Mouse (Mus musculus): ENCODE results near the gene Daam1. TPM values are rescaled to one million over a fixed set of nuclear protein-coding genes. Genes with fewer than 3 reads are reported as not detected.

Gene Daam1
- polyA plus RNA-seq, 1 experiment = 26.2 TPM

DNA sequence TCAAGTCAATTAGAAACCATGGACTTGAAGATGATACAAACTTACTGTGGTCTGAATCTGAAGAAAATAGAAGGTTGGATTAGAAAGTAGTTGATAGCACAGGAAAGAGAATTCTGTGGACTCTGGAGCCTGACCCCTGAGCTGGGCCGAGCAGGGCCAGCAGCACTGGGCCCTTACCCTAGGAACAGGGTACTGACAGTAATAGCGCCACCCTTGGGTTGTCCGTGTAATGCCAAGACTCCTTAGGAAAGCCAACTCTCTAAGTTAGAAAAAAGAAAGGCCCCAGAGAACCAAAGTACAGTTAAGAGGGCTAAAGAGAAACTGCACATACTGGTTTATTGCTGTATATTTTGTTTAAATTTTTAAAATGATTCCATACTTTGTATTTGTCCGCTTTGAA lies 157.0 kb downstream of the Daam1 start:
- TF ChIP-seq POLR2A (IDR thresholded peaks at IDR 0.05; ENCODE audit: extremely low read depth, insufficient read depth, low read length) (no peak), CTCF (IDR thresholded peaks at IDR 0.05; ENCODE audit: extremely low read depth, insufficient read depth, low read length) (no peak)
- H3K27ac ChIP-seq (ENCODE audit: insufficient read depth, low read length) = no peak overlapping the region
- H3K4me1 ChIP-seq (ENCODE audit: control insufficient read depth, insufficient read depth, low read length) = no peaks in the 10 kb centered on the region; the same call in 1 of the 2 replicates
- H3K4me3 ChIP-seq (ENCODE audit: insufficient read depth, low read length) = no peak overlapping the region

DNA sequence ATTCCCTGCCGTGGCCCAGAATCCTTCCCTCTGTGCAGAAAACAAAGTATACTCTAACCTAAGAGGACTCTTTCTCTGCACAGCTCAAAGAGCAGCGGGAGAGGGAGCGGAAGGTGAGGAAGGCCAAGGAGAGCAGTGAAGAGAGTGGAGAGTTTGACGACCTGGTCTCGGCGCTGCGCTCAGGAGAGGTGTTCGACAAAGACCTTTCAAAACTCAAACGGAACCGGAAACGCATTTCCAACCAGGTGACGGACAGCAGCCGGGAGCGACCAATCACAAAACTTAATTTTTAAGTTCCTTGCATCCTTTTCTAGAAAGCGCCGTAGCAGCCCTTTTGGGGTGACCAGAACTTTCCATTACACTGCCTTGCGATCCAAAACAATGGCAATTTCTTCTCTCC lies 158.7 kb downstream of the Daam1 start:
- no peaks in the 10 kb centered on the region for H3K4me1 ChIP-seq (ENCODE audit: control insufficient read depth, insufficient read depth, low read length)
- no peak overlapping the region for H3K27ac ChIP-seq (ENCODE audit: insufficient read depth, low read length)
- TF ChIP-seq CTCF (IDR thresholded peaks at IDR 0.05; ENCODE audit: extremely low read depth, insufficient read depth, low read length) = no peak
- no peak overlapping the region for H3K4me3 ChIP-seq (ENCODE audit: insufficient read depth, low read length)

DNA sequence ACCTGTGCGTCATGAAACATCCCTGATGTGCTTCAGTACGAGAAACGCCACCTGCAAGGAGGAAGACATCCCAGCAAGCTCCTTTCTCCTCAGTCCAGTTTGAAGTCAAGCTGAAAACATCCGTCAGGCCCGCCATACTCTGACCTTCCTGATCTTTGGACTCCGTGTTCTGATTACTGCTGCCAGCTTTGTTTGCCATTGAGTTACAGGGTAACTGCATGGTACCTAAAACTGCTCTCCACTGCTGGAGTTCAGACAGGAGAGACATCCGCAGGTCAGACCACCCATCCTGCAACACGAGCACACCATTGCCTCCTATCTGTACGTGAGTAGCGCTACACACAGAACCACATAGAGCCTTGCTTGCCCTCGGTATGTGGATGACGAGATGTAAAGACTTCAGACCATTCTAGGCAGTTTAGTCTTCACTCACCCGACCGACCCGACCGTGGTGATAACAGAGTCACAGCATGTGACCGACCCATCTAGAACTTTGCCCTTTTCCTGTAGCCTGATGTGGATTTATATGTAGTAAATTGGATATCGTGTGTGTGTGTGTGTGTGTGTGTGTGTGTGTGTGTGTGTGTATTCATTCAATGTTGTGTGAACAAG lies 161.8 kb downstream of the Daam1 start:
- no peak overlapping the region for H3K4me3 ChIP-seq (ENCODE audit: insufficient read depth, low read length)
- no peak for TF ChIP-seq POLR2A (IDR thresholded peaks at IDR 0.05; ENCODE audit: extremely low read depth, insufficient read depth, low read length)
- no peak for TF ChIP-seq CTCF (IDR thresholded peaks at IDR 0.05; ENCODE audit: extremely low read depth, insufficient read depth, low read length)
- H3K4me1 ChIP-seq (ENCODE audit: control insufficient read depth, insufficient read depth, low read length) = no peaks in the 10 kb centered on the region
- H3K27ac ChIP-seq (ENCODE audit: insufficient read depth, low read length) = no peak overlapping the region

DNA sequence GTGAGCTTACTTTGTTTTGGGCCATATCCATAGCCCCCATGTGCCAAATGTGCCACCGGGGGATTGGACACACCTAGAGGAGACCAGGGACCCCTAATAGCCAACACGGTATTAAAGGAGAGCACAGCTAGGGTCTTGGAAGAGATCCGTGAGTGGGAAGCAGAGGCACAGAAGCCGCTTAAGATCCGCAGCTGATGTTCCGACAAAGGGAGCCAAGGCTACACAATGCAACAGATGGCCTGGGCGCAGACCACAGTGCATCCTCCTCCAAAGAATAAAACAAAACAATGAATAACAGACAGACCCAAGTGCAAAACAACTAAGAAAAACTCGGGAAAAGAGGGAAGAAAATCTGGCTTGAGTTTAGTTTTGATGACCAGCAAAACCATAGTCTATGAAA lies 165.0 kb downstream of the Daam1 start:
- TF ChIP-seq POLR2A (IDR thresholded peaks at IDR 0.05; ENCODE audit: extremely low read depth, insufficient read depth, low read length) (no peak), CTCF (IDR thresholded peaks at IDR 0.05; ENCODE audit: extremely low read depth, insufficient read depth, low read length) (no peak)
- no peak overlapping the region for H3K27ac ChIP-seq (ENCODE audit: insufficient read depth, low read length)

DNA sequence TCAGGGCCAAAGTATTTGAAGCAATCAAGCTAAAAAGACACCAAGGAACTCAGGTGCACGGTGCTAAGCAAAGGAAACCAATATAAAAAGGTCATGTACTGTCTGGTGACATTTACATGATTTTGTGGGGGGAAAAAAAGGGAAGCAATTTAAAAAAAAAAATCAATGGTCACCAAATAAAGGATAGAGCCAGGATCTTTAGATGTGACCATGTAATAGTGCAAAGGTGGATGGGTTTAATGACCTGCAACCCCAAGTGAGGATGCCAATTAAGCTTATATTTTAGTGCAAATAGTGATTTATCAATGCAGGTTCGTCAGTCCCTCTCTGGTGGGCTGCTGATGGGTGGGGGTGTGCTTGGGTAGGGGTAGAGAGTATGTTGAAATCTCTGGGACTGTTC lies 166.0 kb downstream of the Daam1 start:
- no peak for TF ChIP-seq CTCF (IDR thresholded peaks at IDR 0.05; ENCODE audit: extremely low read depth, insufficient read depth, low read length)
- TF ChIP-seq POLR2A (IDR thresholded peaks at IDR 0.05; ENCODE audit: extremely low read depth, insufficient read depth, low read length) = no peak
- no peak overlapping the region for H3K4me3 ChIP-seq (ENCODE audit: insufficient read depth, low read length)
- H3K27ac ChIP-seq (ENCODE audit: insufficient read depth, low read length) = no peak overlapping the region
- no peaks in the 10 kb centered on the region for H3K4me1 ChIP-seq (ENCODE audit: control insufficient read depth, insufficient read depth, low read length)

More for the DNA sequence above, 165.0 kb downstream of the Daam1 start:
- Histone ChIP-seq H3K4me1 (ENCODE audit: control insufficient read depth, insufficient read depth, low read length) (no peaks in the 10 kb centered on the region), H3K4me3 (ENCODE audit: insufficient read depth, low read length) (no peak overlapping the region)

DNA sequence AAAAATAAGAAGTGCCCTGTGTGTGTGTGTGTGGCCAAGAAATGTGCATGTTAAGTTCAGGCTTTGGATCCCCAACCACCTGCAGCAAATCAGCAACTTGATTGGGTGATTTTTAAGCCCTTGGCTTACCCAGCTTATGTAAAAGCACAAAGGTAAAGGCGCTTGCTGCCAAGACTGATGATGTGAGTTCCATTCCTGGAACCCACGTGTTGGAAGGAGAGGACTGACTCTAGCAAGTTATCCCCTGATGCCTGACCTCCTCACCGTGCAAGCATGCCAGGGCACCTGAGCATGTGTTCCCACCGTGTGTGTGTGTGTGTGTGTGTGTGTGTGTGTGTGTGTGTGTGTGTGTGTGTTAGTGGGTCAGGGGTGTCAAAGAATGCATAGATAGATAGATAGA lies 166.5 kb downstream of the Daam1 start:
- H3K4me3 ChIP-seq (ENCODE audit: insufficient read depth, low read length) = no peak overlapping the region
- TF ChIP-seq CTCF (IDR thresholded peaks at IDR 0.05; ENCODE audit: extremely low read depth, insufficient read depth, low read length) (no peak), POLR2A (IDR thresholded peaks at IDR 0.05; ENCODE audit: extremely low read depth, insufficient read depth, low read length) (no peak)
- H3K4me1 ChIP-seq (ENCODE audit: control insufficient read depth, insufficient read depth, low read length) = no peaks in the 10 kb centered on the region
- no peak overlapping the region for H3K27ac ChIP-seq (ENCODE audit: insufficient read depth, low read length)

DNA sequence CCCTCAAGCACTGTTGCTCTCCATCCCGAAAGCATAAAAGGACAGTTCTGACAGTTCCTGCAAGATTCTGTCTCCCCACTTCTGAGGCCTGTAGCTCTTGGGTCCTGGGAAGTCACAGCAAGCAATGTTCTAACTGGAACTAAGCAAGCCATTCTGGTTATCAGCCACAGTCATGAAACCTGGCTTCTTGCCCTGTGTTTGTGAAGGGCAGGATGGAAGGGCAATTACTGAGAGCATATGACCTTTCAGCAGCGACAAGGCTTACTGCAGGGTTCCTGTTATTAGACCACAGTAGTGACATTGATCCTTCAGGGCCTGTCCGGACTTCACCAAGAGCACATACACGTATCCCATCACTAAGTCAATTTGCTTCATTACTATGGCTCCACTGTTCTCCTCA lies 167.8 kb downstream of the Daam1 start:
- TF ChIP-seq CTCF (IDR thresholded peaks at IDR 0.05; ENCODE audit: extremely low read depth, insufficient read depth, low read length) (no peak), POLR2A (IDR thresholded peaks at IDR 0.05; ENCODE audit: extremely low read depth, insufficient read depth, low read length) (no peak)
- no peak overlapping the region for H3K27ac ChIP-seq (ENCODE audit: insufficient read depth, low read length)
- no peak overlapping the region for H3K4me3 ChIP-seq (ENCODE audit: insufficient read depth, low read length)
- H3K4me1 ChIP-seq (ENCODE audit: control insufficient read depth, insufficient read depth, low read length) = no peaks in the 10 kb centered on the region

DNA sequence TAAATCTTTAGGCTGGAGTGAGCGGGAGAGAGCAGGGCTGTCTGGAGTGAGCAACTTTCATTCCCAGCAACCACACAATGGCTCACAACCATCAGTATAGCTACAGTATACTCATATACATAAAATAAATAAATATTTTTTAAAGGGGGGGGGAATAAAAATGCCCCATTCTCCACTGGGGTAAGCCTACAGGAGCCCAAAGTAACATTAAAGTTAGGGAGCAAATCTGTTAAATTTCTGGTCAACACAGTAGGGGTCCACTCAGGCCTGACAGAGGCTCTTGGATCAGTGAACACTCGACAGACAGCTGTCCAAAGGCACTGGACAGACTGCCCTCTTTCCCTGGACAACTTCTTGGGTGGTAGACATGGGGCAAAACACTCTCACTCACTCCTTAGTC lies 168.8 kb downstream of the Daam1 start:
- no peak overlapping the region for H3K27ac ChIP-seq (ENCODE audit: insufficient read depth, low read length)
- H3K4me1 ChIP-seq (ENCODE audit: control insufficient read depth, insufficient read depth, low read length) = no peaks in the 10 kb centered on the region
- TF ChIP-seq POLR2A (IDR thresholded peaks at IDR 0.05; ENCODE audit: extremely low read depth, insufficient read depth, low read length) (no peak), CTCF (IDR thresholded peaks at IDR 0.05; ENCODE audit: extremely low read depth, insufficient read depth, low read length) (no peak)
- H3K4me3 ChIP-seq (ENCODE audit: insufficient read depth, low read length) = no peak overlapping the region

DNA sequence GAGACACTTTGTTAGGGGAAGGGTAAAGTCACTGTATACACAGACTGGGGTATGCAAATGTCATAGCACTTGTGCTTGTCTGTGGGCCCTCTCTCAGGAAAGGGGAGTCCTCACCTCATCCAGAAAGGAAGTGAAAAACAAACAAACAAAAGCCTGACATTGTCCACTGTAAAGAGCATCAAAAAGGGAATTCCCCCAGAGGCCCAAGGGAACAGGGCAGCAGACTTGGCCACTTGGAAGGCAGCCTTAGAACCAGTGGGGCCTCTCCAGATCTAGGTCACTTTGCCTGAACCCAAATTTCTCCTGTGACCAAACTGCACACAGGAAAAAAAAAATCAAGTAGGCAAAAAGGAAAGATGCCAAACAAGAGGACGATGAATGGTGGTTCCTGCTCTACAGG lies 170.9 kb downstream of the Daam1 start:
- H3K27ac ChIP-seq (ENCODE audit: insufficient read depth, low read length) = no peak overlapping the region
- no peak overlapping the region for H3K4me3 ChIP-seq (ENCODE audit: insufficient read depth, low read length)
- TF ChIP-seq CTCF (IDR thresholded peaks at IDR 0.05; ENCODE audit: extremely low read depth, insufficient read depth, low read length) (no peak), POLR2A (IDR thresholded peaks at IDR 0.05; ENCODE audit: extremely low read depth, insufficient read depth, low read length) (no peak)
- no peaks in the 10 kb centered on the region for H3K4me1 ChIP-seq (ENCODE audit: control insufficient read depth, insufficient read depth, low read length)

DNA sequence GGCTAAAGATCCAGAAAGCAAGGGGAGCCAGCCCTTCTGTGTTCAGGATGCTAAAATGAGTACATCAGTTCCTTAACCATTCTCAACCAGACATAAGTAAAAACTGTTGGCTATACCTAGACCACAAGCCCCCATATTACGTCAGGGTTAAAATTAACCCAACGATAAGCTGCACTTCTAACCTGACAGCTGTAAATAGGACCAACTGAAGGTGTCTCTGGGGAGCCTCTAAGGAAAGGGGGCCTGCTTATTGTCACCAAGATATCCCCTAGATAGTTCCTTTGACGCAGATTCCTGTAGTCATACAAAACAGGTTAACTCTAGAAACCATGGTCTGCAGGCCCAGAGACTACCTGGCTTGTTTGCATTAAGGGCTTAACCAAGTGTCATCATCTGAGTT lies 174.4 kb downstream of the Daam1 start:
- no peak overlapping the region for H3K4me3 ChIP-seq (ENCODE audit: insufficient read depth, low read length)
- TF ChIP-seq CTCF (IDR thresholded peaks at IDR 0.05; ENCODE audit: extremely low read depth, insufficient read depth, low read length) (no peak), POLR2A (IDR thresholded peaks at IDR 0.05; ENCODE audit: extremely low read depth, insufficient read depth, low read length) (no peak)
- H3K4me1 ChIP-seq (ENCODE audit: control insufficient read depth, insufficient read depth, low read length) = no peaks in the 10 kb centered on the region
- no peak overlapping the region for H3K27ac ChIP-seq (ENCODE audit: insufficient read depth, low read length)

Data from cortical plate, adult 2 months (tissue).